Mouse (Mus musculus) kidney, embryonic 15.5 days (tissue): Measurements from ENCODE around the gene Znrf3. TPM values are rescaled to one million over a fixed set of nuclear protein-coding genes. Genes with fewer than 3 reads are reported as not detected.
"Not testable (repeated sequence)": the region's sequence is repeated elsewhere in the genome, so short reads cannot be mapped to it uniquely, and the experiment has no call there.

Source experiments
- ATAC-seq: fragments of 200-750 bp; cut with Nextera tagmentation; replicated peaks from 2 replicates; pipeline ENCODE4 v1.8.0; 2017; ENCODE audit warnings: moderate TSS enrichment; ENCODE audit not compliant: low FRiP score
- H3K27ac ChIP-seq: fragments of 300-500 bp; sonication (generic); 2 replicates; pipeline ENCODE4 v1.5.1; 2015; ENCODE audit warnings: mild to moderate bottlenecking, inconsistent platforms
- H3K27me3 ChIP-seq: fragments of 300-500 bp; sonication (generic); 2 replicates; pipeline ENCODE4 v1.6.1; 2015; ENCODE audit warnings: inconsistent platforms
- H3K36me3 ChIP-seq: fragments of 300-500 bp; sonication (generic); 2 replicates; pipeline ENCODE4 v1.6.1; 2015; ENCODE audit warnings: inconsistent platforms
- H3K4me1 ChIP-seq: fragments of 300-500 bp; sonication (generic); 2 replicates; pipeline ENCODE4 v1.6.1; 2015; ENCODE audit warnings: inconsistent platforms
- H3K4me2 ChIP-seq: fragments of 300-500 bp; sonication (generic); 2 replicates; pipeline ENCODE4 v1.6.1; 2015; ENCODE audit warnings: moderate library complexity, mild to moderate bottlenecking, inconsistent platforms
- H3K4me3 ChIP-seq: fragments of 300-500 bp; sonication (generic); replicated peaks from 2 replicates; pipeline ENCODE4 v1.5.1; 2015; ENCODE audit warnings: mild to moderate bottlenecking, inconsistent platforms
- H3K9ac ChIP-seq: fragments of 300-500 bp; sonication (generic); 2 replicates; pipeline ENCODE4 v1.6.1; 2015; ENCODE audit warnings: mild to moderate bottlenecking, inconsistent platforms
- H3K9me3 ChIP-seq: fragments of 300-500 bp; sonication (generic); replicated peaks from 2 replicates; pipeline ENCODE4 v1.6.1; 2016; ENCODE audit warnings: inconsistent platforms
- WGBS: fragments of 180-500 bp; shearing (Covaris S2); methylation state at CpG from one replicate; pipeline ENCODE4 v1.1.7; 2015; ENCODE audit warnings: mixed read lengths; 5-methylcytosine and 5-hydroxymethylcytosine counted together
- polyA plus RNA-seq: library from polyadenylated mRNA; unstranded; fragments of >200 nt; fragmentation: Nextera tagmentation; extraction: Ambion mirVana; gene quantifications from 2 replicates; pipeline ENCODE4 v1.2.1, GENCODE M21; 2015

Gene Znrf3
- polyA plus RNA-seq: 17.5 and 18.2 TPM in 2 replicates

DNA sequence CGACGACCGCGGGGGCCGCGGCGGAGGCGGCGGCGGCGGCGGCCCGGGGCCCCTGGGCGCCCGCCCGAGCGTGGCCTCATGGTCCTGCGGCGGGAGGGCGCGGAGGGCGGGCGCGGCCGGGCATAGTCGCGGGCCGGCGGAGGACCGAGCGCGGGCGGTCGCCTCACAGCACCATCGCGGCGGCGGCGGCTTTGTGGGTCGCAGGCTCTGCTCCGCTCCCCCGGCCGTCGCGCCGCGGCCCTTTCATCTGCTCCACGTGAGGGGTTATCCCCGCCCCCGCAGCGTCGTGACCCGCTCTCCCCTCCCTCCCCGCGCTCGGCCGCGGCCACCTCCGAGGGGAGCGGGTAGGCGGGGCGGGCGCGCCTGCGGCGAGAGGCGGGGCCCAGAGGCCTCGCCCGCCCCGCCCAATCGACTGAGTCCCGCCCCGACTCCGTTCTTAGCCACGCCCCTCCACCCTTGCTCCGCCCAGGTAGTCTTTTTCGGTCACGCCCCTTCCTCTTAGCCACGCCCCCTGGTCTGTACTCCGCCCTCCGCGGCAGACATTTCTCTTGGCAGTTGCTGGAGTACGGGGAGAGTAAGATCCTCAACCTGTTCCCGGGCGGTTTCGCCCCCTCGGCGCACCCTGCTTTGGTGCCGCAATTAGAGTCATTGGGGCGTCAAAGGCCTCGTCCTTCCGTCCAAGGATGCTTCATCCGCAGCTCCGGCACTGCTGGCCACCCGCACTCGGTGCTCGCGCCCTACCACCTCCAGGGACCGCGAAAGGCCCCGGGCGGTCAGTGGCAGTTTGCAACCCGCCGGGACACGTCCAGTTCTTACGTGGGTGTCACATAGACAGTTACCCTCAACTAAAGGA, at the start of gene Znrf3:
TSS of gene Znrf3 (minus strand) at position 249 of the 853 bp plus-strand sequence.
- H3K27ac ChIP-seq: peak within 1 kb of the TSS; percentile 84
- whole genome bisulfite sequencing: under 1% methylated on average over 95 of the region's 106 CpGs
- H3K4me1 ChIP-seq: peaks cover 31% of the 10 kb centered on the region
- peak within 1 kb of the TSS; percentile 90 for H3K4me3 ChIP-seq
- no peaks in the 10 kb centered on the region for H3K27me3 ChIP-seq
- peak within 1 kb of the TSS; percentile 92 for H3K9ac ChIP-seq
- no peaks in the 10 kb centered on the region for H3K9me3 ChIP-seq
- peak; percentile 95 for ATAC-seq
- no peaks in the 10 kb centered on the region for H3K36me3 ChIP-seq
- H3K4me2 ChIP-seq: peak within 1 kb of the TSS; percentile 89

DNA sequence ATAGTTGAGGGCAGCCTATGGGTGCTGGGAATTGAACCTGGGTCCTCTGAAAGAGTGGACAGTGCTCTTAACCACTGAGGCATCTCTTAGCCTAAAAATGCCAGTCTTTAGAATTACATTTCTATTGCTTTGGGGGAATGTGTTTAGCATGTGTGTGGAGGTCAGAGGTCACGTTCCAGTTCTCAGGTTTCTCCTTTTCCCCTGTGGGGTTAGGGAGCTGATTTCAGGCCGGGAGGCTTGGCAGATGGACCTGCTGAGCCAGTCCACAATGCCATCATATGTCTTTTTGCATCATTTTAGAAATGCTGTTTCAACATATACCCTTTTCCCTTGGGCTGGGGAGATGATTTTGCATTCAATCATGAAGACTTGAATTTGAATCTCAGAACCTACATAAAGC, 49.2 kb upstream of the Znrf3 start:
- Histone ChIP-seq H3K4me1 (peaks cover 5% of the 10 kb centered on the region; the same call in 1 of the 2 replicates), H3K27ac (no peak overlapping the region), H3K4me3 (no peak overlapping the region), H3K4me2 (no peak overlapping the region), H3K9me3 (no peaks in the 10 kb centered on the region), H3K36me3 (no peaks in the 10 kb centered on the region), H3K9ac (no peak overlapping the region), H3K27me3 (no peaks in the 10 kb centered on the region)
- 28% methylated on average over 2 of the region's 2 CpGs for WGBS
- no peak for ATAC-seq

DNA sequence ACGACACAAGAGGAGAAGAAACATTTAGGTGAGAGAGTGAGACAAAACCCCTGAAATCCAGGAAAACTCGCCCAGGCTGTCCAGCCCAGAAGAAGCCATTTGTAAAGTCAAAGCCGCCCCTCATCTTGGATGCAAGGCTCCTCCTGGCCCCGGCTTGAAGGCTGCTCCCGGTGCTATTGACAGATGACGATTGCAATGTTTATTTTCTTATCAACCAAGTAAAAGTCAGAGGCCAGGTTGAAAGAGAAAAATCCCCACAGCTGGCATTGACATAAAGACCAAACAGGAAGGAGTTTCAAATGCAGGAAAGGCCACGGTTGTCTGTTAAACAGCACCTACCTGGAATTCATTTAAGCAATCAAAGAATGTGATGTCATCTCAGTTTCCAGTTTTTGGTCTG, 47.3 kb upstream of the Znrf3 start:
- no peaks in the 10 kb centered on the region for H3K4me1 ChIP-seq
- H3K9me3 ChIP-seq: no peaks in the 10 kb centered on the region
- H3K27ac ChIP-seq: no peak overlapping the region
- H3K36me3 ChIP-seq: no peaks in the 10 kb centered on the region
- no peak overlapping the region for H3K4me3 ChIP-seq
- H3K27me3 ChIP-seq: no peaks in the 10 kb centered on the region
- 64% methylated on average over 7 of the region's 7 CpGs for WGBS
- H3K9ac ChIP-seq: no peak overlapping the region
- ATAC-seq: no peak
- no peak overlapping the region for H3K4me2 ChIP-seq

DNA sequence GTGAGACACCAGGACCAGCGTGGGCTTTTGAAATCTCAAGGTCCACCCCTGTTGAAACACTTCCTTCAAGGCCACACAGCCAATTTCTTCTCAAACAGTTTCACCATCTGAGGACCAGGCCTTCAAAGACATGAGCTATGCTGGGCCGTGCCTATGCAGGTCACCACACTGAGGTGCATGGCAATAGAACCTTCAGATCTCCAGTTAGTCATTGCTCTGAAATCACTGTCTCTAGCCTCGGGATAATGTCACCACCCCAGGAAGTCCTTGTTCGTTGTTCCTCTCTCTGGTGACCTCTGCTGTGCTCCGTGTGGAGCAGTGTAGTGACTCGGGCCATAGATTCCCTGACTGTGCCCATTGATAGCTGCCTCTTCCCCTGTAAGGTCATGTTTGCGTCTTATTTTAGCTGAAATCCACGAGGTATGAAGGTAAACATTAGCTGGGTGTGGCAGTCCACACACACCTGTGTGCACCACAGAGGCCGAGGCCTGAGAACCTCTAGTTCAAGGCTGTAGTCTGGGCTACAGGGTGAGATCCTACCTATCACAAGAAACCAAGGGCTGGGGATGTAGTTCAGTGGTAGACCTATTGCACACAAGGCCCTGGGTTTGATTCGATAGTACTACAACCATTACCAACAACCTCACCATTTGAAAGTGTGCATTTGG, 46.5 kb upstream of the Znrf3 start:
- Histone ChIP-seq H3K9ac (no peak overlapping the region), H3K9me3 (no peaks in the 10 kb centered on the region), H3K4me3 (no peak overlapping the region), H3K27me3 (no peaks in the 10 kb centered on the region), H3K27ac (no peak overlapping the region), H3K4me1 (no peaks in the 10 kb centered on the region), H3K4me2 (no peak overlapping the region), H3K36me3 (no peaks in the 10 kb centered on the region)
- WGBS: 82% methylated on average over 10 of the region's 10 CpGs
- ATAC-seq: no peak

DNA sequence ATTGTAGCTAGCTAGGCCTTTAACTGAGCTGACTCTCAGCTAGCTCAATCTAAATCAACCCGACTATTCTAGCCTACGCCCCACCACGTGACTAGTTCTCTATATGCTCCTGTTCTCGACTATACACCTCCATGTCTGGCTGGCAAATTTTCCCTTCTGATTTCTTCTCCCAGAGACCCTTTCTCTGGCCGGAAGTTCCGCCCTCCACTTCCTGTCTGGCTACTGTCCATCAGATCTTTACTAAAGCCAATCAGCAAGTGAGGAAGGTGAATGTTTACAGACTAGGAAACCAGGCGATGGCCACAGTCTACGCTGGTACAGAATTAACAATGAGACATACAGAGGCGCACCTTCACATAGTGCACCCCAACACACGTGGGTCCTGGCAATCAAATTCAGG, 44.8 kb upstream of the Znrf3 start:
- WGBS: 88% methylated on average over 10 of the region's 10 CpGs
- ATAC-seq, H3K27me3 ChIP-seq: not testable (repeated sequence)

DNA sequence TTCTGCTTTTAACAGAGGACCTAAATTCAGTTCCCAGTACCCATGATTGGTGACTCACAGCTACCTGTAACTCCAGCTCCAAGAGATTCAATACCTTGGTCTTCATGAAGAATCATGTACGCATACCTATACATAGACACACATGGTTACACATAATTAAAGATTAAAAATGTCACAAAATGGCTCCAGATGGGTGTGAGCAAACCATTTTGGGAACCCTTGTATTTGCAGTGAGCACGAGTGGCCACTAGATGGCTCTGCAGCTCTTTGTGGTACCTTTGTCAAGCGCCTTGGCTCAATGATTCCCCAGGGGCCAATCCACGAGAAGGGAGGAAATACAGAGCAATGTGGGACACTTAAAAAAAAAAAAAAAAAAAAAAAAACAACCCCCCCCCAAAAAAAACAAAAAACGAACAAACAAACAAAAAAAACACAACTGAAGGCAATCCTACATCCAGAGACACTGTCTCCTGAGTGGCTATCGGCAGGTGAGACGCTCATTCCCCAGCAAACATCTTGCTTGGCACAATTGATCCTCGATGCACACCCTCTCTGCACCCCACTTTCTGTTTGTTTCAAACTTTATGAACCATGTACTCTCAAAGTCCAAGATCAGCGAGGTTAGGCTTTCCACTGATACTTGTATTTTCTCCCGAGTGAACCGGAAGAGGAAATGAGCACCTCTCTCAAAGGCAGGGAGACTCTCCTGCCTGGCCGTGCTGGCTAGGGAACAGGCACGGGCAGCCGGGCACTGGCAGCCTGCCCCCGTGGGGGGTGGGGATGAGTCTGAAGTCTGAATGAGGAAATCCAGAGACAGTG, 40.8 kb upstream of the Znrf3 start:
- H3K4me1 ChIP-seq: peaks cover 5% of the 10 kb centered on the region; the same call in 1 of the 2 replicates
- H3K27me3 ChIP-seq: no peaks in the 10 kb centered on the region
- peak; percentile 71 for ATAC-seq
- H3K4me3 ChIP-seq: peak overlapping the region; percentile 42
- peak overlapping the region; percentile 38 for H3K27ac ChIP-seq
- H3K9ac ChIP-seq: peak overlapping the region; percentile 33
- H3K36me3 ChIP-seq: no peaks in the 10 kb centered on the region
- 11% methylated on average over 15 of the region's 15 CpGs for WGBS
- no peaks in the 10 kb centered on the region for H3K9me3 ChIP-seq
- H3K4me2 ChIP-seq: peak overlapping the region; percentile 72

More for the DNA sequence above, 44.8 kb upstream of the Znrf3 start:
- H3K27ac ChIP-seq, H3K4me1 ChIP-seq, H3K4me2 ChIP-seq, H3K9ac ChIP-seq, H3K9me3 ChIP-seq, H3K4me3 ChIP-seq, H3K36me3 ChIP-seq: not testable (repeated sequence)

DNA sequence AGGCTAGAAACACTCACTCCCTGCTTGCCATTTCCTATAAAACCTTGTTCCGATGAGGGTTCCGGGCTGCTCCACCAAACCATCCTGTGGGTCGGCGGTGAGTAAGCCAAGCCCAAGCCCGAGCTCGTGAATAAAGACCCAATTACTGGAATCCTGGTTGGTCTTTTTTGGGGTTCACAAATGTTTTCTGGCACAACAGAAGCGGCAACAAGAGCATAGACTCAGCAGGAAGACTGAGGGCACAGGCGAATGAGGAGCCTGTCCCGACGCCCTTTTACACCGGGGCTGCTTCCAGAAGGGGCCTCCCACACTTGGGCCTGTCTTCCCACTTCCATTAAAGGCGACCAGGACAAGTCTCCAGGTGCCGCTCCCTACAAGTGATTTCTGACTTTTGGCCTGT, 37.9 kb upstream of the Znrf3 start:
- no peak overlapping the region for H3K4me2 ChIP-seq
- H3K4me1 ChIP-seq: peaks cover 5% of the 10 kb centered on the region; the same call in 1 of the 2 replicates
- H3K36me3 ChIP-seq: no peaks in the 10 kb centered on the region
- H3K27ac ChIP-seq: no peak overlapping the region
- no peaks in the 10 kb centered on the region for H3K9me3 ChIP-seq
- no peak overlapping the region for H3K9ac ChIP-seq
- WGBS: 70% methylated on average over 13 of the region's 13 CpGs
- ATAC-seq: no peak
- no peak overlapping the region for H3K4me3 ChIP-seq
- no peaks in the 10 kb centered on the region for H3K27me3 ChIP-seq

DNA sequence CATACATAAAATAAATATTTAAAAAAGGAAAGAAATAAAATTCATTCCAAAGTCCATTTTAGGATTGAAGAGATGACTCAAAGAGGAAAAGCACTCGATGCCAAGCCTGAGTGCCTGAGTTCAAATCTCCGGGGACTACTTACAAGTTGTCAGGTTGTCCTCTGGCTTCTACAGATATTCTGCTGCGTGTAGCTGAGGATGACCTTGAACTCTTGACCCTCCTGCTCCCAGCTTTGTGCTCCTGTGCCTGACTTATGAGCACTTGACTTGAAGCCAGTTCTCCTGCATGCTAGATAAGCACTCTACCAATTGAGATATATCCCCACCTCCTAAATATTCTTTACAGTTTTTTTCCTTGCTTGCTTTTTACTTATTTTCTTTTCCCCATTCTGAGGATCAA, 34.2 kb upstream of the Znrf3 start:
- Histone ChIP-seq H3K27ac (no peak overlapping the region), H3K9ac (no peak overlapping the region), H3K4me1 (no peaks in the 10 kb centered on the region), H3K36me3 (no peaks in the 10 kb centered on the region), H3K4me3 (no peak overlapping the region), H3K27me3 (no peaks in the 10 kb centered on the region), H3K4me2 (no peak overlapping the region), H3K9me3 (no peaks in the 10 kb centered on the region)
- no peak for ATAC-seq
- WGBS: 84% methylated on average over 3 of the region's 3 CpGs

DNA sequence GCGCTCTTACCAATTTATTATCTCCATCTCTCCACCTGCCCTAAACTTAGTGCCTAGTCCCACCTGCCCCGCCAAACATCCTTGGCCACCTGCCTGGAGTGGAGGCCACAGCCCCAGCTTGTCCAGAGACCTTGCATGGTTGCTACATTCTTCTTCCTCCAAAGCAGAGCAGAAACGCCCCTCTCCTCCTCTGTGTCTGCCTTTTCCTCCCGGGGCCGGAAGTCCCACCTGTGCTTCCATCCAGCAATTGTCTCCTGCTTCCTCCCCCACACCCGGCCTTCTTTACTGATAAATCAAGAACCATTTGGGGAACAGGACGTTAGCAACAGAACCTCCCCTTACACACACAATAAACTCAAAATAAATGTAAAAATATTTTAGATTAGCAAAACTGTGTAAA, 33.5 kb upstream of the Znrf3 start:
- ATAC-seq: no peak
- Histone ChIP-seq H3K4me1 (no peaks in the 10 kb centered on the region), H3K27me3 (no peaks in the 10 kb centered on the region), H3K9ac (no peak overlapping the region), H3K9me3 (no peaks in the 10 kb centered on the region), H3K4me3 (no peak overlapping the region), H3K36me3 (no peaks in the 10 kb centered on the region), H3K27ac (no peak overlapping the region), H3K4me2 (no peak overlapping the region)
- WGBS: 70% methylated on average over 7 of the region's 7 CpGs

DNA sequence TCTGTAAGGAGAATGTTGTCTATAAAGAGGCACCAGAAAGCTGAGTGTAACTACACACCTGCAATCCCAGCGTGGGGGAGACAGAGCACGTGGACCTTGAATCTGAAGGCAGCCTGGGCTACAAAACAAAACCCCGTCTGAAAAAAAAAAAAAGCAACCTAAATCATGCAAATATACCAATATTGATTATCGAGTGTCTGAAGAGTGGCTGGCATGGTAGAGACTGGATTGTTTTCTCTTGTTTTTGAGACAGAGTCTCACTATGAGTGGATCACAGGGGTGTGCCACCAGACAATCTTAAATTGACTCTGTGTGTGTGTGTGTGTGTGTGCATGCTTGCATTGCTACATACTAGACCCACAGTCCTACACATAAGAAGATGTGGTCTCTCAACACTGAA, 32.2 kb upstream of the Znrf3 start:
- Histone ChIP-seq H3K36me3 (no peaks in the 10 kb centered on the region), H3K27ac (no peak overlapping the region), H3K4me2 (no peak overlapping the region), H3K27me3 (no peaks in the 10 kb centered on the region), H3K9me3 (no peaks in the 10 kb centered on the region), H3K4me1 (no peaks in the 10 kb centered on the region), H3K4me3 (no peak overlapping the region), H3K9ac (no peak overlapping the region)
- ATAC-seq: no peak
- WGBS: 83% methylated on average over 4 of the region's 4 CpGs

DNA sequence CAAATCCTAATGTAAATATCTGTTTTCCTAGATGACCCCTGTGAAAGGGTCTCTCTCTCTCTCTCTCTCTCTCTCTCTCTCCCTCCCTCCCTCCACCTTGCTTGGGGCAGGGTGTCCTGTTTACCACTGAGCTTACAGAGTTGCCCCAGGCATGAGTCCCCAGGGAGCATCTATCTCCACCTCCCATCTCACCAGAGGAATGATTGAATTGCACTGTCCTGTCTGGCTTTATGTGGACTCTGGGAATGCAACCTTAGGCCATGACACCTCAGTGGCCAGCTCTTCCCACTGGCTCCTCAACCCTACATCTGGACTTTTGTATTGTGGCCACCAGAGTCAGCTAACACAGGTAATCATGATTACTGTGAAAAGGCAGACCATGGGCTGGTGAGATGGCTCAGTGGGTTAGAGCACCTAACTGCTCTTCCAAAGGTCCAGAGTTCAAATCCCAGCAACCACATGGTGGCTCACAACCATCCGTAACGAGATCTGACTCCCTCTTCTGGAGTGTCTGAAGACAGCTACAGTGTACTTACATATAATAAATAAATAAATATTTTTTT, 31.0 kb upstream of the Znrf3 start:
- whole genome bisulfite sequencing: 85% methylated on average over 2 of the region's 2 CpGs
- not testable (repeated sequence) for H3K4me3 ChIP-seq, H3K4me2 ChIP-seq, H3K27ac ChIP-seq, H3K9ac ChIP-seq, H3K27me3 ChIP-seq, H3K4me1 ChIP-seq, H3K9me3 ChIP-seq, ATAC-seq, H3K36me3 ChIP-seq
